Mouse (Mus musculus) frontal cortex, adult 2 months (tissue): ENCODE data around the gene BC024063. TPM values are rescaled to one million over a fixed set of nuclear protein-coding genes. Genes with fewer than 3 reads are reported as not detected.
"Not testable (repeated sequence)": the region's sequence is repeated elsewhere in the genome, so short reads cannot be mapped to it uniquely, and the experiment has no call there.

Experiments used
- DNase-seq, 2 experiments: peaks; one replicate each; pipeline ENCODE4 v3.0.0; 2022; ENCODE audit warnings: low spot score in 1 of 2; ENCODE audit errors: extremely low spot score in 1 of 2
- polyA plus RNA-seq: library from polyadenylated mRNA; depleted of rRNA; stranded (reverse); fragments of >200 nt; gene quantifications from 2 replicates; pipeline ENCODE4 v1.2.3, GENCODE M21; 2012; rRNA removed

Gene BC024063
- 1.6 and 2.3 TPM in 2 replicates for polyA plus RNA-seq

- peak; percentile 69 to 81 for DNase-seq
These were observed at the start of gene BC024063 for GRCm38 (mm10) chr10:82082728-82083621. BC024063 (plus strand) TSS chr10:82083353.

- no peak for DNase-seq
These were observed 41.0 kb upstream of the BC024063 start for GRCm38 (mm10) chr10:82042191-82042590.

- DNase-seq: no peak
These were observed 36.5 kb upstream of the BC024063 start for GRCm38 (mm10) chr10:82046603-82047002.

- peak; percentile 92 to 94 for DNase-seq
These were observed 35.3 kb upstream of the BC024063 start, which contains the start of gene Zfp873 for GRCm38 (mm10) chr10:82047597-82048459. Zfp873 (plus strand) TSS chr10:82048123.

GRCm38 (mm10) chr10:82048460-82048804 lies 34.7 kb upstream of the BC024063 start:
- not testable (repeated sequence) for DNase-seq

- DNase-seq: not testable (repeated sequence)
These were observed 444 bp downstream of the BC024063 start for GRCm38 (mm10) chr10:82083622-82083971.

- DNase-seq: no peak
These were observed 34.1 kb downstream of the BC024063 start for GRCm38 (mm10) chr10:82117206-82117605.

GRCm38 (mm10) chr10:82127850-82128401 lies 44.8 kb downstream of the BC024063 start, which contains the start of gene AU041133:
AU041133 (plus strand) TSS chr10:82128013.
- peak; percentile 90 to 93 for DNase-seq

GRCm38 (mm10) chr10:82145282-82145681 lies 62.1 kb downstream of the BC024063 start:
- DNase-seq: no peak

GRCm38 (mm10) chr10:82147571-82147970 lies 64.4 kb downstream of the BC024063 start:
- DNase-seq: no peak

Other genes with a start within 250 kb of the BC024063 start
- 3.4 and 5.0 TPM in 2 replicates for gene Gm32687, start 219.4 kb upstream of the BC024063 start, polyA plus RNA-seq
- gene Zfp781, start 152.9 kb upstream of the BC024063 start, polyA plus RNA-seq: 2.5 and 2.9 TPM in 2 replicates
- gene Zfp873, start 35.2 kb upstream of the BC024063 start, polyA plus RNA-seq: 7.1 and 7.7 TPM in 2 replicates
- 3.1 and 3.7 TPM in 2 replicates for gene AU041133, start 44.7 kb downstream of the BC024063 start, polyA plus RNA-seq
- 22.9 and 24.5 TPM in 2 replicates for gene Zfp938, start 157.9 kb downstream of the BC024063 start, polyA plus RNA-seq
- not detected in 2 replicates for gene 4932415D10Rik, start 233.2 kb downstream of the BC024063 start, polyA plus RNA-seq